Mouse (Mus musculus) B cell, adult 2 months (primary cell): ENCODE measurements around the gene Calhm1.

Experiments used
- DNase-seq, 2 experiments: peaks; one replicate each; pipeline ENCODE4 v3.0.0; 2022

Calhm1 gene

DNA sequence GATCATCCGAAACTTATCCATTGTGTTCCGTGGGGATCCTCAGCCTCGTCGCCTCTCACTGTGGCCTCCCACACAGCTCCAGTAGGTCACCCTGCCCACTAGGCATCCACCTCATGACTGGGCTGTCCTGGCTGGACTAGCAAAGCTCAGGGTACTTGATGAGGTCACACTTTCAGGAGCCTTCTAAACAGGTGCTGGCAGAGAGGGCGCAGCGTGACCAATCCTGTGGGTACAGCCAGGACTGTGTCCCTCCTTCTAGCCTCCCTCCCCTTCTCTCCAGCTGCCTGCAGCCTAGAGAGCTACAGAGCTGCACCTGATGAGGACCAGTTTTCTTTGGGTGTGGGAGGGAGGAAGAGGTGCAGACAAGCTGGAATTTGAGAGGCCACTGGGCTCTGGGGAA lies at the start of gene Calhm1:
Calhm1 (minus strand) TSS at position 101 of the 400 bp plus-strand sequence.
- no peak for DNase-seq

DNA sequence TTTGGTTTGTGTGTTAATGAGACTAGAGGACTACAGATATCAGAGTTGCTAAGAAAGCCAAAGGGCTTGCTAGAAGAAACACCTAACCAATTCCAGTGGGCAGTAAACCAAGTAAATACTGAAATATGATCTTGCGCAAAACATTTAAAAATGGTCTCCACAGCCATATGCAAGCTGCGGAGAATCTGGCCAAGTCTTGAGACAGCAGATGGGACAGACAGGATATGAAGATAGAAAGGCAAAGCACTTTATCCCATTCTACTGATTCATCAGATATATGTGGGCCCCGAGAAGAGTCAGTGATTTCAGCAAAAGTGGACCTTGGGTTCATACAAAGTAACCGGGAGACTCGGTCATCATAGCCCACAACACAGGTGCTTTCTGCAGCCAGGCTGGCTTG lies 48.1 kb upstream of the Calhm1 start:
- DNase-seq, result no peak

DNA sequence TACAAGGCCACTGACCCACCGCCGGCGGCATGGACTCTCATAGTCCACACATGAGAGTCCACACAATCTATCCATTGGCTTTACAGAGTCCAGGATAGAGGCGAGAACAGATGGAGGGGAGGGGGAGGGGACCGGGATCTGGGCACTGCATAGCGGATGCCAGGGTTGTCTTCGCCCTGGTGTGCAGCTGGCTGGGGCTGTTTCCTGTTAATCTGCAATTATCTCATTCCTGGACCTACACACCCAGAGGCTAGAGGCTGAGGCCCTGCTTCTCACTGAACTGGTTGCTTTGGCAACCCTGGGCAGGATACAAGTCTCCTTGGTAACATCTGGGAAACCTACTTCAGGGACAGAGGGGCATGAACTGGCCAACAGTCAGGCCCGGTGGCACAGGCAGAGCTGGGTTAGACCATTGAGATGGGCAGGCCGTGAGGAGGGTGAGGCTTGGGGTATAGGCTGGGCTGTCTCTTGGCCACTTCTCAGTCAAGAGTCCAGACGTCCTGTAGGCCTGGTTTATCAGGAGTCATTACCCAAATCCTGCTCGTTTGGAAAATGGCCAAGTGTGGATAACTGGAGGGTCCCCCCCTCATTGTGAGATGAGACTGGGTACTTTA lies 44.6 kb upstream of the Calhm1 start:
- DNase-seq, result no peak

DNA sequence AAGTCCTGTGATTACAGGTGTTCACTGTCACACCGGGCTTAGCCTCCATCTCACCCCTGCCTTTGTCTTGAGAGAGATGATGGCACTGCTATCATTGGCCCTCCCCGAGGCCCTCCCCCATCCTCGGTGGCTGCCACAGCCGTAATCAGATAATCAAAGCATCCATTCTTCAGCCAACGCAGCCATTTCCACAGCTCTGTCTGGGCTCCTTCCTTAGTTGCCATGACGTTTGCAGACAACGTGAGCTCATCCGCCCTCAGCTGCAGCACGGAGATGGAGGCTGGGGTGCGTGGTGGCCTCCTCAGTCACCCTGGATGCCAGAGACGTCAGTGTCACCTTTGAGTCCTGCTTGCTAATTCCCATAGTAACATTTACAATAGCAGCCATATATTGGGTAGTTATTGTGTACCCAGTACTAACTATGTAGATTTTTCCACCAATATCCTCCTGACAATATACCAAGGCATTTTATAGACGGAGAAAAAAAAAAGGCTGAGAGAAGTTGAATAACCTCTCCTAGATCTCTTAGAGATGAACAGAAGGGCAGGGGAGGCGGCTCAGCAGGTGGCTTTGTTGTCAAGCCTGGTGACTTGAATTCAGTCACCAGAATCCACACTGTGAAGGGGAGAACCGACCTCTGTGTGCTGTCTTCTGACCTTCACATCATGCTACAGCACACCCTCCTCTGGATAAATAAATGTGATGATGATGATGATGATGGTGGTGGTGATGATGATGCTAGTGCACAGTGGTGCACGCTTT lies 42.6 kb upstream of the Calhm1 start:
- DNase-seq, result no peak

DNA sequence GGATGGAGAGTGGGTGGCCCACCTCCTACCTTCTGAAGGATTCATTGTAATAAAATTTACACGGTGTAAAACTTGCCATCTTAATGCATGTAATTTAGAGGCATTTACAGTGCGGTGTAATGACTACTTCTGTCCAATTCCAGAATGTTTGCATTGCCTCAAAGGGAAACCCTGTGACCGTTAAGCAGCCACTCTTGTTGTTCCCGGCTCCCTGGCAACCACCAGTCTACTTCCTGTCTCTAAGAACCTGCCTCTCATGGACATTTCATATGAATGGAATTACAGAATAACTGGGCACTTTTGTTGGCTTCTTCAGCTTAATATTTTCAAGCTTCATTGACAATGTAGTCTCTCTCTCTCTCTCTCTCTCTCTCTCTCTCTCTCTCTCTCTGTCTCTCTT lies 40.7 kb upstream of the Calhm1 start:
- no peak for DNase-seq

DNA sequence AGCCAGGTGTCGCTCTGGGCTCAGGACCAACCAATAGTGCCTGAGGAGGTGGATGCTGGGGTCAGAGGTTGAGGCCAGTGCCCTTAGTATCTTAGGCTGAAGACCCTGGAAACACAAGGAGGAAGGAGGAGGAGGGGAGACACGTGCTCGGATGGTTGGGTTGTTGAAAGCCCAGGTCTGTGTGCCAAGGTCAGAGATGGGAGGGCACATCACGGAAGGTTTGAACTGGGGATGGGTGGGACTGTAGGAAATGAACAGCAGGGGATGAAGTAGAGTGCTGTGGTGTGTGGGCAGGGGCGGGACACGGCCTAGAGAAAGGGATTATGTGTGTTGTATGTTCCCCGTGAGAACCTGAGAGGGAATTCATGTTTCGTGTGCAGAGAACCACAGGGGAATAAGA lies 40.2 kb upstream of the Calhm1 start:
- no peak for DNase-seq

DNA sequence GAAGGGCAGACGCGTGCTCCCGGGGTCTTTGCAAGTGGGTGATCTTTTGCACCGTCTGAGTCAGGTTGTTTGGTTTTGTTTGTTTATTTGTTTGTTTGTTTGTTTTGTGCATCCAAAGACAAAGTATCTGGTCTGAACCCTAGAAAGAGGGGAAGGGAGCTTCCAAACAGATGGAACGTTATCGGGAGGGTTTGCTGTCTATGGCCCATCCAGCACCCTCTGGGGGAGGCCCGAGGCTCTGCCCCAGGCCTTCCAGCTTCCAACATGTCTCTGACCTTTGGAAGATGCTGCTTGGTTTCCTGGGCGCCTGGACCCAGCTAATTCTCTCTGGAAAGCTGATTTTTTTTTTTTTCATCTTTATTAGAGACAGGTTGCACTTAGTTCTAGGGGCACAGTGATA lies 36.0 kb upstream of the Calhm1 start:
- DNase-seq, result no peak

DNA sequence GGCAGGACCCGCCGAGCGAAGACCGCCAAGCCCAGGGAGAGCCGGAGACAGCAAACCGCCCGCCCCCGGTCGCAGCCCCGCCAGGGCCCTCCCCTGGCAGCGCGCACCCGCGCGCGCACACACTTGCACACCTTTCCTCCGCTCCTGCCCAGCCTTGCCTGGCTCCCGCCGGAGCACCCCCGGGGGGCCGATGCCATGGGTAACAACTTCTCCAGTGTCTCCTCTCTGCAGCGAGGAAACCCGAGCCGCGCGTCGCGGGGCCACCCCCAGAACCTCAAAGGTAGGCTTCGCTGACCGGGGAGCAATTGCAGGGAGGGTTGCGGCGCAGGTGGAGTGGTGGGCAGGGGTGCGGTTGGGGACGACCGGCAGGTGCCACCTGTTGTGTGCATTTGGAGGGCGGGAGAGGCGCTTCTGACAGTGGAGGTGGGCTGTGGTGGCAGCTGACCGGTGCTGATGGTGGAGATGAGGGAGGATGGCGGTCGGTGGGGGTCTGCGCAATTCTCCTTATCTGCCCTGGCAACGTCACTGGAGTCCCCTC lies 35.3 kb upstream of the Calhm1 start:
- DNase-seq, result peak; percentile 7 to 10

DNA sequence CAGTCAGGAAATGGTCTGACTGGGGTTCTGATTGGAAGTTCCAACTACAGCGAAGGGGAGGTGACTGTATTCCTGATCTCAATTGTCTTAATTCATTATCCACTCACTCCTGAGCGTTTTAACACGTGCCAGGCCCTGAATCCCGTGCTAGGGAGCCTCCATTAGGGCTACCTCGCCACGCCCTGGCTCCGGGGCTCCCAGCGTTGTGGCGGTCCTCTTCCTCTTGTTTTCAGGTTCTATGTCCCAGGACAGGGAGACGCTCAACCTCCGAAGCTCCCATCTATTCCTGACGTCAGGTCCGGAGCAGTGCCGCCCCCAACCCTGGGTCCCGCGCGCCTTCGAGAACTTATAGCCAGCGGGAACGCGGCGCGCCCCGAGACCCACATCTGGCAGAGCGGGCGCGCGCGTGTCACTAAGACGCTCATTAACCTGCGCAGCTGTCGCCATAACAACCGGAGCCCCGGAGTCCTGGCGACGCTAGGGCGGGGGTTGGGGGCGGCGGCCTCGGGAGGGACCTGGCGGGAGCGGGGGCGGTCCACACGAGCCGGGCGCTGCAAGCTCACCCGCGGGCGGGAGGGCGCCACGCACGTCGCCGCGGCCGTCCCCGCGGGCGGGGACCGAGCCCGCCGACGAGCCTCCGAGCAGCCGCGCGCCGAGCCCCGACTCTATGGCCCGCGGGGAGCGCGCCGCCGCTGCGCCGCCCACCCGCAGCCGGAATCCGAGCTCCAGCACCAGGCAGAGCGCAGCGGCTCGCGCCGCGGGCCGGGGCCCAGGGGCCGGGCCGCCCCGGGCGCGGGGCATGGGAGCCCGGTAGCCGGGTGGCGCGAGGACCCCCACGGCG lies 34.6 kb upstream of the Calhm1 start, which contains the start of gene Neurl1a:
Neurl1a (plus strand) TSS at position 390 of the 841 bp plus-strand sequence.
- peak; percentile 27 to 41 for DNase-seq

DNA sequence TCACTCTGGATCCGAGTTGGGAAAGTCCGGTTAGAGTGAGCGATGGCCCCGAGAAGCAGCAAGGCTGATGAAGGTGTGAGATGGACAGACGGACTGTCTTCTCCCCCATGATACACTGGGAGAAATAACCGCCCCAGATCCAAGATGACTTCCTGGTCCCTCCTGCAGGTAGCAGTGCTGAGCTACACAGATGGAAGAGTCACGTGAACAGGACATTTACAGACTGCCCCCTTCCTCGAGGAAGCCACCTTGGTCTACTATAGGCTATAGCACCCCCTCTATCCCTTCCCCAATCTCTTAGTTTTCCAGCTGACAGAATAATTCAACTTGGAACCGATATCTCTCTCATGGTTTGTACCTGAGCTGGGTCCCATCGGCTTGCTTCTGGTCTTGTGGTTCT lies 33.9 kb upstream of the Calhm1 start:
- peak in 1 of 2 experiments; percentile 8 for DNase-seq

DNA sequence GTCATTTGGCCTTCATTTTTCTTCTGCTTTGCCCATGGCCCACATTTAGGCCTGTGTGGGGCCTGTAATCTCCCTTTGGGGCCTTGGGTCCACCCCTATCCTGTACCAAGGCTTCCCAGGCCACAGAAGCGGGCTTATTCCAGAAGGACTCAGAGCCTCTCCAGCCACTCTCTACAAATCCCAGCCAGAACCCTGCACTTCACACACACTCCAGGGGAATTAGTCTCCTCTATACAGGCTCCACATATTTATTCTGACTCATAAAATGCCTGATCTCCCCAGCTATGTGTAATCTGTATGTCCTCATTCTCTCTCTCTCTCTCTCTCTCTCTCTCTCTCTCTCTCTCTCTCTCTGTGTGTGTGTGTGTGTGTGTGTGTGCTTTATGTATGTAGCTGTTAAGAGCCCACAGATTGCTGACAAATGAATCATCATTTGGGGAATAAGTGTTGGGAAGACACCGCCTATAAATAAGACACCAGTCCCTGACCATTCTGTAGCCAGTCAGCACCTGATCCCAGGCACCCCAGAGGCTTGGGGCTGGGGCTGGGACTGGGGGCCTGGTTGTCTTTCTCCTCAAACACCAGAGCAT lies 33.0 kb upstream of the Calhm1 start:
- no peak for DNase-seq

DNA sequence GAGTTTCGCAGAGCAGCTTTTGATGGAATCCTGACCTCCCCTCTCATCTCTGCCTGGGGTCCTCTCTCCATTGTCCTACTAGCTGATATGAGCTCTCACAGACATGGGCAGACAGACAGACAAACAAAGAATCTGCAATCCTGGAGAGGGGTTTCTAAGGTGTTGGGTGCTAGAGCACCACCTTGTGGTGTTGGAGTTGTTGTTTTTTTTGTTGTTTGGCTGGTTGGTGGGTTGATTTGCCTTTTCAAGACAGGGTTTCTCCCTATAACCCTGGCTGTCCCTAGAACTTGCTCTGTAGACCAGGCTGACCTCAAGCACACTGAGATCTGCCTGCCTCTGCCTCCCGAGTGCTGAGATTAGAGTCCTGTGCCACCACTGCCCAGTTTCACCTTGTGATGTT lies 31.4 kb upstream of the Calhm1 start:
- DNase-seq, result no peak

DNA sequence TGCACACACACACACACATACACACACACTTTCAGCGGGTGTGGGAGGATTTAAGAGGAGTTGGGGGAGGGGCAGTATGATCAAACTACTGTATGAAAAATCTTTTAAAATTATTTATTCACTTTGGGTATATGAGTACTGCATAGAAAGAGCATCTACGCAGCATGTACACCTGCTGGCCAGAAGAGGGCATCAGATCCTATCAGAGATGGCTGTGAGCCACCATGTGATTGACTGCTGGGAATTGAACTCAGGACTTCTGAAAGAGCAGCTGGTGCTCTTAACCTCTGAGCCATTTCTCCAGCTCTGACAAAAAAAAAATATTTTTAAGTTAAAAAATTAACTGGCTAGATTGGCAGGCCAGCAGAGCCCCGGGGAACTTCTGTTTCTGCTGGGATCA lies 30.5 kb upstream of the Calhm1 start:
- peak; percentile 22 to 42 for DNase-seq

DNA sequence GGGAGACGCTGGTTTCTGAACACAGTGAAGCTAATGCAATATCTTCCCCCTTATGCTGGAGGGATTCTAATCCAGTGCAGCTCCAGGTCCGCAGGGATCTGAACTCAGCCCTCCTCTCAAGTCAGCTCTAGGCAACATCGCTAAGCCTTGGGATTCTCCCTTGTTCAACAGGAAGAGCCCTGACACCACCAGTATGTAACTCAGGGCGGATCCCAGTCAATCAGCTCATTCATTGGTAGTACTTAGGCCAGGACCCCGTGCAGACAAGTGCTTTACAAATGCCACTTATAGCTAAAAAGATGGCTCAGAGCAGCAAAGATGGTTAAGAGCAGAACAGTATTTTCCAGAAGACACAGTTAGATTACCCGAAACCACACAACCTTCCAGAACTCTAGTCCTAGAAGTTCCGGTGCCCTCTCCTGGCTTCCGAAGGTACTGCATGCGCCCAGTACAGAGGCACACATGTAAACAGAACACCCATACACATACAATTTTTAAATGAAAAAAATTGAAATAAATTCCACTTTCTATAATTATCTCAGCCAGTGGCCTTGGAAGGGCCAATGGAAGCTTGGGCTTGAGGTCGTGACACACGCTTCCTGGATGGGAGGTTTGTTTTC lies 24.8 kb upstream of the Calhm1 start:
- peak; percentile 90 to 92 for DNase-seq

DNA sequence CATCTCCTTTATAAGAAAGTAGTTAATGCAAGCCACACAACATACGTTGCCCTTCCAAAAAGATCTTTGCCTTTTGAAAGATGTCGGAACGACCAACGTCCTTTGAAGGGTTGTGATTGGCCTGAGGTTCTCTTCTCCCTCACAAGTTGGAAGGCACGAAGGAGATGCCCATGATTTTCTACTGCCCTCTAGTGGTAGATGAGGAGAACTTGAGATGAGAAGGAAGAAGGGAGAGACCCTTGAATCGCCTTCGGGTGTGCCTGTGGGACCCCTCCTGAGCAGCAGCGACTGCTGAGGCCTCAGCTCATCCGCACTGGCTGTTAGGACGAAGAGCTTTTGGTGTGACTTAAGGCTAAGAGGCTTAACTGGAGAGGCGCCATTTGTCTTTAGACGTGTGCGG lies 24.2 kb upstream of the Calhm1 start:
- DNase-seq, result peak; percentile 60 to 68

DNA sequence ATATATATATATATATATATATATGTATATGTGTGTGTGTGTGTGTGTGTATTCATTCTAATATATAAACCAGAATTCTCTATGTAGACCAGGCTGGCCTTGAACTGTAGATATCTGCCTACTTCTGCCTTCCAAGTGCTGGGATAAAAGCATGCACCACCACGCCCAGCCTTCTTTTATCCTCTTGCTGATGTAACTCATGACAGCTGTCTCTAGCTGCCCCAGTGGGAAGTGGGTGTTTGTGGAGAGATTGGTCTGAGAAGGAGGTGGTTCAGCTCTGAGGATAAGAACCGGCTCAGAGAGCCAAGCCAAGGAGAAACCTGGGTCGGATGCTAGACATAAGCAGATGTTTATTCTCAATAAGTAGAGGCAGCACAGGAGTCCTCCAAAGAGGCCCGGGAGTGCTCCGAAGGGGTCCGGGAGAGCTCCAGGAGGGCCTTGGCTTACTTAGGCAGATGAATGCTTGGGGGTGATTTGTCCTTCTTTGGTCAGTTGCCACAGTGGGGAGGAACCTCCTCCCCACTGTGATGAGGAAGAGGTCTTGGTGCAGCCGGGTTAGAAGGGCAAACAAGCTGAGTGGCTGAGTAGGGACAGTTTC lies 23.7 kb upstream of the Calhm1 start:
- DNase-seq, result no peak

DNA sequence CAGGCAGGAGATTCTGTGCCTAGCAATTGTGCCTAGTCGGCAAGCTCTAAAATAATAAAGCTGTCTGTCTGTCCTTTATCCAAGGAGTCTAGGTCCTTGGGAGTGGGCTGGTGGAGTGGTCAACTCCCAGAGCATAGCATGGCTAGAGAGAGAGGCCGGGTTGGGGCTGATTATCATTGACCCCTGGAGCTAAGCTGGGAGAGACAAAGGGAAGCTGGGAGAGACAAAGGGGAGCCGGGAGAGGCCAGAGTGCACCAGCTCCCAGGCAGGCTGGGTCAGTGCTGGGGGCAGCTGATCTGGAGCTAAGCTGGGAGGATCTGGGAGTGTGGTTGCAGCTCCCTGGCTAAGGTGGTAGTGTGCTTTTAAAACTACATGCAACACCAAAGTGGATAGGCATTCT lies 22.7 kb upstream of the Calhm1 start:
- DNase-seq, result no peak

DNA sequence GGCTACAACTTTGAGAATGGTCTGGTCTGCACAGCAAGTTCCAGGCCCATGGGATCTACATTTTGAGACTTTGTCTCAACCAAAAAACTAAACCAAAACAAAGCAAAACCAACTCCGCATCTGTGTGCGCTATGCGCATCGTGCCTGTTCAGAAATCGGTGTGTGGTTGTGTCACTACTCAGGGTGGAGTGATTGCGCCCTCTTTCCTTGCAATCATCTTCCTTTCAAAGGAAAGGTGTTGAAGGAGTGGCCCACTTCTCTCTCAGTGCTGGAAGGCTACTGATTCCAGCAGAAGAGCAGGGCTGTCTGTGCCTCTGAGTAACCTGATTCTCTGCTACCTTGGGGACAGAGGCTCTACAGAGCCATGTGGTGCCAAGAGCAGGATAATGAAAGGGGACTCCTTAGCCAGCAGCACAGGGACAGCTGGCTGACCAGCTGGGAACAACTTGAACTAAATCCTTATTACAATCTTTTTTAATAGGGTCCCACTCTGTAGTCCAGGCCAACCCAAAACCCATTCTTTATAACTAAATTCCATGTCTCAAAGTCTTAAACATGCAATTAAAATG lies 19.2 kb upstream of the Calhm1 start:
- no peak for DNase-seq

DNA sequence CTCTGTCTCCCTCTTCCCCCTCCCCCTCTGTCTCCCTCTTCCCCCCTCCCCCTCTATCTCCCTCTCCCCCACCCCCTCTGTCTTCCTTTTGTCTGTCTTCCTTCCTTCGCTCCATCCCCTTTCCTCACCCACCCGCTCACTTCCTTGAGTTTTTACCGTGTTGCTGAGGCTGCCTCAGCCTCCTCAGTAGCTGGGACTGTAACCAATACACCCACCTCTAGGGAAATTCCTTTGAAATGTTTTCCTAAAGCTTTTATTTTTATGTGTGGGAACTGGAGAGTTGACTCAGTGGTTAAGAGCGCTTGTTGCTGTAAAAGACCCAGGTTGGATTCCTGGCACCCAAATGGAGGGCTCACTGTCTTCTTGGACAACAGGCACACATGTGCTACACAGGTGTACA lies 17.6 kb upstream of the Calhm1 start:
- DNase-seq, result no peak

DNA sequence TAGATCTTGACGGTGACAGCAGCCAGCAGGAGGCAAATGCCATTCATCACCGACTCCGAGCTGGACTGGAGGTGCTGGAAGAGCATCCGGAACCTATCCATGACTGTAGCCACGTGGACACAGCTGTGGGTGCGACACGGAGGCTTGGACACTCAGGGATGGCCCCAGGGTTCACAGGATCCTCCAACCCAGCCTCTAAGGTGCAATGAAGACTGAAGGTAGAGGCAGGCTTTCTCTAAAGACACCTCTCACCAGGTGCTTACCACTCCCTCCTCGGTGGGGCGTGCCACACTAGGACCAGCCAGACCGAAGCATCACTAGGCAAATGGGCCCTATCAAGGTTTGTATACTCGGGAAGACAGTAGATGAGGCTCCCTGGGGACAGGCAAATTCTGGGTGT lies 13.6 kb upstream of the Calhm1 start, which contains the start of gene Calhm3:
Calhm3 (minus strand) TSS at position 101 of the 400 bp plus-strand sequence.
- no peak for DNase-seq

DNA sequence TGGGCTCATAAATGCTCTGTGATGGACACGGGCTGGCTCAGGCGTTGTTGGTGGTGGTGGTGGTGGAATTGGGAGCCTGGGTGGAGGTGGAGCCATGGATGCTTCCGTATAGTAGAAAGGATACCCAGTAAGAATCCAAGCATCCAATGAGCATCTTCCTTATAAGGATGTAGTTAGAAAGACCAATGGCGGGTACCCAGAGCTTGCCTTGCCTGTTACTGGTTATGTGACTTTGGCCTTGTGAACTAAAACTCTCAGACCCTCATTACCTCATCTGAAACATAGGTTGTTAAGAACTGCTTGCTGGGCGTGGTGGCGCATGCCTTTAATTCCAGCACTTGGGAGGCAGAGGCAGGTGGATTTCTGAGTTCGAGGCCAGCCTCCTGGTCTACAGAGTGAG lies 9.7 kb upstream of the Calhm1 start:
- no peak for DNase-seq

DNA sequence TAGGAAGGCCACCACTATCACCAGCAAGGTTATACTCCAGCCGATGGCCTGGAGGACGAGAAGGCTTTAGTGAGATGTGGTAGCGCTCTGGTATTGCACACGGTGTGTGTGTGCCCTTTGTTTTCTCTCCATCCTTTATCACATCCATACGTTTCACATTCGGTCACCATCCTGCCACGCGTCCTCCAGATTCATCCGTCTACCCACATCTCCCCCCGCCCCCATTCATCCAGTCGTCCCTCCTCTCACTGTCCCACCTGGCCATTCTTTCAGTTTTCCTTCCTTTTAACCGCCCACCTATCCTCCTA lies 8.0 kb upstream of the Calhm1 start:
- no peak for DNase-seq
